Mouse (Mus musculus) retina, embryonic 14.5 days (tissue): ENCODE data around the gene Ctnna2.
A peak's percentile ranks its signal among the peaks of the same experiment; 100 is the strongest.

Experiments
- DNase-seq: peaks from one replicate; pipeline ENCODE4 v3.0.0-alpha.2; 2015; ENCODE audit warnings: low spot score

Gene Ctnna2

GRCm38 (mm10) chr6:77265163-77265562, 714.3 kb downstream of the Ctnna2 start:
- DNase-seq: no peak

DNA sequence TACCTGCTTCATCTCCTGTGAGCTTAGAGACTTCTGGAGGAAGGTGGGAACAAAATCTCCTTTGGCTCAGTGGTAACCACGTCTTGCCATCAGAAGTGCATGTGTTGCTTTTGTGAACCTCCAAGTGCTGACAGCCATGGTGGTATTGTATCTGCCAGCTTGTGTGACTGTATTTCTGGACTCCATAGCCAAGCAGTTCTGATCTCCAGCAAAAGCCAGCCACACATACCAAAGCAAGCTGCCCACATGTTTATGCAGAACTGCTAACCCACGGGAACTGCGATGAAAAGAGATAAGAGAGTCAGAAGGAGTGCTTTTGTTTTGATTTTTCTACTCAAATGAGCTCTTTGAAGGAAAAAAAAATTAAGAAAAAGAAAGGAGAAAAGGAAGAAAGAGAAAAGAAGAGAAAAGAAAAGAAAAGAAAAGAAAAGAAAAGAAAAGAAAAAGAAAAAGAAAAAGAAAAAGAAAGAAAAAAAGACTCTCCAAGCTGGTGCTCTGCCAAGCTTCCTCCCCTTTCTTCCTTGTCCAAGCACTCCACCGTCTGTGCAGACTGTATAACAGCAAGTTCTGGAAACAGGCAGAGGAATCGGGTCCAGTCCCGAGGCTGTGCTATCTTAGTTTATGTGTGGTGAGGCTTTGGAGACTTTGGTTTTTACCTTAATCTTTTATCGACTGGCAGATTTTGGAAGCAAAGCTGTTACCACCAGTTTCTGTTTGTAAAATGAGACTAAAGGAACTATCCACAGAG, 722.0 kb downstream of the Ctnna2 start:
- peak; percentile 39 for DNase-seq

DNA sequence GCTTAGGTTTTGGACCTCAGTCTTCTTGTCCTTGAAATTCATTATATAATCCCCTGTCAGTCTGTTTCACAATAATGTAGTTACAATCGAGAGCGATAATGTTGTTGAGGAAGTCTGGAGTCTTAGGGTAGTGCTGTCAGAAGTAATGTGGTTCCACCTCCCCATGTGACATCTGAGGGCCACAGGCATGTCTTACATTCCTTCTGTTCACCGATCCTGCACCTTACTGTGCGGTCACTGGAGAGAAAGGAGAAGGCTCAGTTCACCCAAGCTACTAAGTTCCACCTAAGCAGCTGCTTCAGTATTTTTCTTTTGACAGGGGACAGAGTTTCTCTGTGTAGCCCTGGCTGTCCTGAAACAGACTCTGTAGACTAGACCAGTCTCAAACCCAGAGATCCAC, 723.2 kb downstream of the Ctnna2 start:
- no peak for DNase-seq

- DNase-seq: no peak
Measured at GRCm38 (mm10) chr6:77253480-77253879, 726.0 kb downstream of the Ctnna2 start.

- DNase-seq: peak; percentile 65
Measured at GRCm38 (mm10) chr6:77243541-77244231, 735.8 kb downstream of the Ctnna2 start.

- DNase-seq: peak; percentile 63
Measured at GRCm38 (mm10) chr6:77242601-77243406, 736.7 kb downstream of the Ctnna2 start, which contains the start of gene Lrrtm1. Gene Lrrtm1, plus strand, starts transcription at chr6:77242689.

DNA sequence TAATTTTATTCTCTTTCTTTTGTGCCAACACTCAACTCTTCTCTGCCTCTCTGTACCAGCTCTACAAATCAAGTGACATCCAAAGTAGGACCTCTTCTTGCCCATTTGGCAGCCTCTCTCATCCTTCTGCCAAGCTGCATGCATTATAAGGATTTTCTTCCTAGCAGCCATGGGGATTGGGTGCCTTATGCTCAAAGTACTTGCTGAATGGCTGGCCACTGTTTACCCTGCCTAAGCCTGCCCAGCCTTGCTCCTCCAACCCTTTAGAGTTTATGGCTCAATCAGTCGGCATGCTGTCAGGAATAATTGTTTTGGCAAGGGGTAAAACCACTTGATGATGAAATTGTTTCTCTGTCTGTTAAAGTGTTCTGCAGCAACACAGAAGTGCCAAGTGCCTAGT, 739.1 kb downstream of the Ctnna2 start:
- DNase-seq: no peak

GRCm38 (mm10) chr6:77222849-77223638, 756.5 kb downstream of the Ctnna2 start:
- DNase-seq: no peak

- no peak for DNase-seq
Measured at GRCm38 (mm10) chr6:77220776-77221175, 758.7 kb downstream of the Ctnna2 start.

DNA sequence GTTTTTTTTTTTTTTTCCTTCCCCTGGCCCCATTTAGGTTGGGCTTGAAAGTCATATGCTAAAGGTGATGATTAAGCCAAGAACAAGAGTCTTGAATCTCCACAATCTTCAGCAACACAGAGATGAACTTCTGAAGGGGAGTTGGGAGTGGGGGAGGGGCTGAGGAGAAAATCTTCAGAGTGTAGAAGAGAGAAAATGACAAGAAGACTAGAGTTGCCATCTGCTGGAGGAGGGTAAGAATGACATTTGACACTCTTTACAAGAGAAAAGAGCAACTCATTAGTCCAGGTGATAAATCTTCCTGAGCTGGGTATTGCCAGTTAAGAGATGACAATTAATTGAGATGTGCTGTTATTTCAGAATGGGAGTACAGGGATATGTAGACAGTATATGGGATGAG, 760.6 kb downstream of the Ctnna2 start:
- peak; percentile 67 for DNase-seq

GRCm38 (mm10) chr6:77215322-77215721, 764.2 kb downstream of the Ctnna2 start:
- DNase-seq: no peak

DNA sequence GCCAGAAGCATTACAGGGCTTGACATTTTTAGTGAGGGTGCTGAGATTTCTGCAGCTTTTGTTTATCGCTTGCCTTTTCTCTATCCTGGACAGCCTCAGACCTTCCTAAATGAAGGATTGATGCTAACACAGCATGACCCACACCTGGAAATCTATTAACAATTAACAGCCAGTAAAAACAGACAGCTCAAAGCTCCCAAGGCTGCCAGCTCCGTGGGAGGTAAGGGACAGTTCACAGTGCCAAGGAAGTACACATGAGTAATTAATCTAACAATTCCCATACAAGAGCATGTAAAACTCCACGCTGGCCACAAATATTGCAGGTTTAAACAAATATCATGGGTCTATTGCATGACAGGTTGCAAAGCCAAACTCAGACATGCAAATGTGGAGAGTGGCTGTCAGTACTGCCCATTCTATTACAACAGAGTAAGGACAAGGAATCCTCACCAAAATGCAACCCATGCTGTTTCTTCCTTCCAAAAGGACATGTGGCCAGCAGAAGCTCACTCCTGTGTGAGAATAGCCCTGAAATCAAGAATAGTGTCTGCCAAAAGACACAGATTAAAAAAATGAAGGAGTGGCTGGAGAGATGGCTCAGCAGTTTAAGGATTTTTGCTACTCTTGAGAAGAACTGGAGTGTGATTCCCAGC, 765.6 kb downstream of the Ctnna2 start:
- no peak for DNase-seq

DNA sequence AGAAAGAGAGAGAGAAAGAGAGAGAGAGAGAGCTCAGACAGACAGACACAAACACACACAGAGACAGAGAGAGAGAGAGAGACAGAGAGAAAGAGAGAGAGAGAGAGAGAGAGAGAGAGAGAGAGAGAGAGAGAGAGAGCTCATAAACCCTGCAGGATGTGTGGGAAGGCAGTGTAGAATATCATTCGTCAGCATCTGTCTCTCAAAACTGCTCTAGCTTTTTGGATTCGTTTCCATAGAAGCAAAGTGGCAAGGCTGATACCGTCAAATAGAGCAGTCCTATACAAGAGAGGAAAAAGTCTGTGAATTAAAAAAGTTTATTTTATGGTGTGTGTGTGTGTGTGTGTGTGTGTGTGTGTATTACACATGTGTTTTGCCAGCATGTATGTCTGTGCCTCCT, 769.6 kb downstream of the Ctnna2 start:
- DNase-seq: no peak

DNA sequence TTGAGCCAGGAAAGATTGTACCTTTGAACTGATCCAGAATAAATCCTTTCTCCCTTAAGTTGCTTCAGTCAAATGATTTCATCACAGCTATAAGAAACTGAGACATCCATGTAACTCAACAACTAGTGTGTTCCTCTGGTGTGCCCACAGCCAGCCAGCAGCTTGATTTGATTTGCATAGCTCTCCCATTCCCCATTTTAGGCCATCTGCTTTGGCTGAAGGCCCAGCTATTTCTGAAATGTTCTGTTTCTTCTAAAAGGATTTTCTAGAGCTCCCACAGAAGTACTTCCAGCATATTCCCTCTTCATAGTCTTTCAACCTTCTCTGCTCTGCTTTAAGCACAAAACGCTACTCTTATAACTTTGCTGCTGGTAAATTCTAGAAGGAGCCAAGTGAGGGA, 770.3 kb downstream of the Ctnna2 start:
- DNase-seq: no peak

GRCm38 (mm10) chr6:77199375-77199774, 780.1 kb downstream of the Ctnna2 start:
- no peak for DNase-seq

DNA sequence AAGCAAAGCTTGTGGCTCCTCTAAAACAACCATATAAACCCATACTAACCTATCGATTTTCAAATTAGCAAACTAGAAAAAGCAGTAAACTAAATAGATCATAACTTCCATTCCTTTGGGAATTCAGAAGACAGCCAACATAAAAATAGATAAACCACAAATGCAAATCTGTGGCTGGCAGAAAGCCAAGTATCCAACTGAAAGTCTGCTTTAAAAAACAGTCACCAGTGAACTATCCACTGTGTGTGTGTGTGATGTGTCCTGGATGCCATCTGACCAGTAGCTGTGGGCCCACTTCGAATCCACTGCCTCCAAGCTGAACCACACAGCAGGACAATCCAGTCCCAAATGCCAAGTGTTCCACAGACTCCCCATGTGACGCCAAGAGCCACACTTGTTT, 782.8 kb downstream of the Ctnna2 start:
- no peak for DNase-seq

DNA sequence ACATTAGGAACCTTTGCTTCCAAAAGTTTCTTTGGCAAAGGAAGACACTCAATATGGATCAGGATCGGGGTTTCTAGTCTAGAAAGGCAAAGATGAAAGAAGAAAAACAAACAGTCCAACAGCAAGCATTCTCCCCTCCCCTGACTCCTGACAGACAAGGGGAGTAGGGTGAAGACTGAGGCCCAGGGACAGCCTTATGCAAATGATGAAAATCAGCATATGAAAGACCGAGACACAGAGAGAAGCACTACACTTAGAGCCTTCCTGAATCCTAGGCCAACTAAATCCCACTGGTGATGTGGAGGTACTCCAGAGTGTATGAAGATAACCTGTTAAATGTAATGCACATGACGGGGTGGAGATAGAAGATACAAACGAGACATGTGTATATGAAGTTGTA, 787.9 kb downstream of the Ctnna2 start:
- no peak for DNase-seq

DNA sequence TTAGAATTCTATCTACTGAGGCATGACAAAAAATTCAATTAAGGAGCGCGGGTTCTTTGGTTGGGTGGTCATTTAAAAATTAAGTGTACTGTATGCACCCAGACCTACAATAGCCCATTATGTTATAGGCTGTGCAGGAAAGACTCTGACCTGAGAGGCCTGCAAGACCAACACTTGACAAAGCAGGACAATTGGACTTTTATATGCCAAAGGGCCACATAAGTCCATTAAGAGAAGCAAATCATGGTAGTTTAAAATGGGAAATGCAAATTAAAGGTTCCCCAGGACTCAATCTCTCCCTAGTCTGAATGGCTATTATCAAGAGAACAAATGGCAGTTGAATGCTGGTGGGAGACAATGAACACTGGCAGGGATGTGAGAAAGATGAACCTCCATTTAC, 790.9 kb downstream of the Ctnna2 start:
- peak; percentile 61 for DNase-seq

- no peak for DNase-seq
Measured at GRCm38 (mm10) chr6:77185751-77186150, 793.7 kb downstream of the Ctnna2 start.

DNA sequence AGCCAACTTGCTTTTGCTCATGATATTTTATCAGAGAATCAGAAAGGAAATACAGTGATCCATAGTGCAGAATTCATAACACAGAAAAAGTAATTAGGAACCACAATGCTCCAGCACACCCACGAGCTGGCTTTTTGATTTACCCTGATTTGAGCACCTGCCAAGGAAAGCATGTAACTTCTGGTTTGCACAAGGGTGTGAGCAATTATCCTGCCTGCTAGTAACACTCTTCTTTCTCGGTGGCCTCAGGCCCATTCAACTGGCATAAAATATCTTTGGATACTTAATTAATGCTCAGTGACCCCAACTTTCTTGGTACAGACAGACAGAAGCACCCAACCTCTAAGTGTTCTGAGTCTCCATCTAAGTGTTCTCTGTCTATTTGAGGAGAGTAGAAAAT, 794.6 kb downstream of the Ctnna2 start:
- peak; percentile 48 for DNase-seq

GRCm38 (mm10) chr6:77175764-77176163, 803.7 kb downstream of the Ctnna2 start:
- no peak for DNase-seq
